Mouse (Mus musculus): ENCODE measurements around the gene Slc45a2. TPM values are rescaled to one million over a fixed set of nuclear protein-coding genes. Genes with fewer than 3 reads are reported as not detected.

The Slc45a2 gene
- polyA plus RNA-seq, 1 experiment: not detected

DNA sequence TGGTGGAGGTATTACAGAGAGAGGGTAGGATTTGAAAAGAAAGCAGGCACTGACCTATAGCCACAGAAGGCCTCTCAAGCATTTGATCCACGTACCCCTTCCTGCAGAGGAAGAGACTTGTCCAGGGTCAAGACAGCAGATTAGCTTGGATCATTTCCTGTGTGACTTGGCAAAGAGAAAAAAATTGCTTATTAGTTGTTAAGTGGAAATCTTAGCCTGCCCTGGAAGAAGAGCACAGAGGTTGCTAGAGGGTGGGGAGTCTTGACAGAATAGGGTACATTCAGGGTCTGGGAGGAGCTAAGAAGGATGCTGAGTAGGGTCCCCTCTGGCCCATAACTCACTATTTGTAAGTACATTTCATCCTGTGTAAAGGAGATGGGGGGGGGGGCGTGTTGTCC lies 63.6 kb downstream of the Slc45a2 start:
- DNase-seq (ENCODE audit: low read depth, low spot score): no peak
- WGBS: 7% methylated on average over 2 of the region's 2 CpGs

DNA sequence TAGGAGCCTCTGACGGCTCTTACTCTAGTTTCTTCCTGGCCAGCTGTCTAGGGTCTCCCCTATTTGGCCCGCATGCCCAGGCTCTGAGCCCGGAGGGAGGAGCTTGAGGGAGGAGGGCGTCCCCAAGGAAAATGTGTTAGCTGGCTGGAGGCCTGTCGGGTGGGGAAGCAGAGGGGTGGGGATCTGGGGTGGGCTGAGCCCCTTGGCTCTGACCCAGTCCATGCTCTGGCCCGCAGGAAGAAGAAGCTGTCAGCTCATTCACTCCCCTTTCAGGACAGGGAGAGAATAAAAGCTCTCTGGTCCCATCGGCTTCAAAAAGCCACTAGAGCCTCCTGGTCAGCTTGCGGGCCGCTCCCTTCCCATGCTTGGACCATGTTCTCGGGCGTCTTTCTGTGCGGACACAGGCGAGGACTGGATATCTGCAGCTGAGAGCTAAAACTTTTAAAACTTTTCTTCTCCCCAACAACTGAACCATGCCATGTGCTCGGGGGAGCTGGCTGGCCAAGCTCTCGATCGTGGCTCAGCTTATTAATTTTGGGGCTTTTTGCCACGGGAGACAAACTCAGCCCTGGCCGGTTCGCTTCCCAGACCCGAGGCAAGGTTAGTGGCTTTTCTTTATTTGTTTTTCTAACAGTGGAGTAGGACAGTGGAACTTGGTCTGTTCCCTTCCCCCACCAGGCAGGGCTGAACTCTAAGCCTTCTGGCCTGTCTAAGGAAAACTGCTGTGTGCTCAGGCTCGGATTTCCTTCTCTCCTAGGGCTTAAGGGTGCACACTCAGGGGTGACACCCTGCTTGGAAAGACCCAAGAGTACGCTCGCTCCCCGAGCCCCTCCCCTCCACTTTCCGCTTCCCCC lies 64.3 kb downstream of the Slc45a2 start, which contains the start of gene Adamts12:
Gene Adamts12 (plus strand): TSS at position 233 of the 854 bp plus-strand sequence.
- 4% methylated on average over 25 of the region's 25 CpGs for WGBS
- no peak for DNase-seq (ENCODE audit: low read depth, low spot score)

DNA sequence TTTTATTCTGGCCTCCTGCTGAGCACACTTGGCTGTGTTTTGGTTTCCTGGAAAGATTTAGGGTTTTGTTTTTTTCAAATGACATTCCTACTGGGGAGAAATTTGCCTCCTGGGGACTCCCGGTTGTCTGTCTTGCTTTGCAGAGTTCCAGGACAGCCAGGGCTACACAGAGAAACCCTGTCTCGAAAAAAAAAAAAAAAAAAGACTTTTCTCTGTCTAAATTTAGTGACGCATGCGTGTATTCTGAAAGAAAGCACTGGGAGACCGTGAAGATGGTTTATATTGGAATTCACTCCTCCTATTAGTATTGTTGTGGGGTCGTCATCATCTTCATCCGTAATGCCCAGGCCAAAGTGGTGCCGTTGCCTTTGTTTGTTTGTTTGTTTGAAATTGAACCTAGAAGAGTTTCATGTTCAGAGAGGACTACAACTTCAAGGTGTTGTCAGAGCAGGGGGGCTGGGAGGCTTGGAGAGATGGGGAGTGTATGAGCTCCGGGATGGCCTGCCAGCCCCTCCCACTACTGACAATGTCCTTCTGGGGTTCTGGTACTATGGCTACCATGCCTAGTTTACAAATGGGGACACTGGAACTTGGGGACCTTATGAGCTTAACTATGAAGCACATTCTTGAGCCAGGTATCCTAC lies 65.1 kb downstream of the Slc45a2 start:
- 12% methylated on average over 9 of the region's 9 CpGs for WGBS
- no peak for DNase-seq (ENCODE audit: low read depth, low spot score)

DNA sequence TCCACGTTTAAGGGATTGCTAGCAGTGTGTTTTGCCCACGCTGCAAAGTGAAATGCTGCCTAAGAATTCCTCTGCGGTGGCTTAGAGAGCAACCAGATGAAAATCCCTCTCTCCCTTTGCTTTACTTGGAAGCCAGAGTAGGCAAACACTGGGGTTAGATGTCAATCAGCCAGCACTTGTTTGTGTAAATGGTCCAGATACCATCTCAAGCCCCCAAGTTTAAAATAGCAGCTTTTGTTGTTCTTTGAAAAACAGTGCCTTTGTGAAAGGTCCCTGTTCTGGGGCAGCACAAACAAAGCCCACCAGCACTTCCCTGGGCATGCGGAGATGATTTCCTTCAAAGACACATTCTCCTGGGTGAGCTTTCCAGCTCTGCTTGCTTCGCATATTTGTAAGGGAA lies 65.8 kb downstream of the Slc45a2 start:
- DNase-seq (ENCODE audit: low read depth, low spot score): no peak
- WGBS: 19% methylated on average over 5 of the region's 5 CpGs

DNA sequence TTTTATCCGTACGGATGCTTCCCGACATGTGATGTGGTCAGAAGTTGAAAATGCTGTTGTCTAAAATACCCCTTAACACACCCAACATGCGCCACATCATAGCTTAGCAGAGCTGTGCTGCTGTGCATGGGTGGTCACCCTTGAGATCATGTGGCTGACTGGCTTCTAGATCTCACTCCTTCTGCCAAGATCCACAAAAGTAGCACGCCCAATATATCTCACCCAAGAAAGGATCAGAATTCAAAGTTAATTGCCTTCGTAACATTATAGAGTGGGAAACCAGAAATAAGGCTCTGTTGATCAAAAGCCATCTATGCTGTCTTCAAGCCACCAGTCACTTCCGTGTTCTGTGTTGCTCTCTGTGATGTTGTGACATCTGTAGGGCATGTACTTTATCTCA lies 67.4 kb downstream of the Slc45a2 start:
- WGBS: 73% methylated on average over 7 of the region's 7 CpGs
- no peak for DNase-seq (ENCODE audit: low read depth, low spot score)

DNA sequence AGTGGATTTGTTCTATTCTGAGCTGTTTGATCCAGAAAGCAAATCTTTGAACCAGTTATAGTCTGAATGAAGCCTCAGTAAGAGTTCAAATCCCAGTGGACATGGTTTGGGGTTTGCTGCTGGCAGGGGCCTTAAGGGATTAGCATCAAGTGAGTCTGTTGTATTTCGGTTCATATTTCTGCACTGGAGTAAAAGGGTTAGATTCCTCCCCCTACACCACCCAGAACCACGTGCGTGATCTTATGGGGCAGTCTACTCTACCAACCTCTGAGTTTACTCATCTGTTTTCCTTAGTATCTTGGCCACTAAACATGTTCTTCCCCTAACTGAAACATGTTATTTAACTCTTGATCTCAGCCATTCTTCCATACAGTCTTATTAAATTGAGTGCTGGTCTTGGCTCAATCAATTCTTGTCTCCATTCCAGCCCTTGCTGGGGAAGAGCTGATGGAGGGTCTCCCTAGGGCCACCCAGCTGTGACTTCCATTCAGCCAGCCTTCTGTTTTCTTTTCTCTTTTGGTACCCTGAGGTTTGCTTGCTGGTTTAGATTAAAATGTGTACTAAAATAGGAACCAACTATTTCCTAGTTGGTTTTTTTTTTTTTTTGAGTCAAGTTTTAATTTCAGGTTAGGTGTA lies 75.3 kb downstream of the Slc45a2 start:
- WGBS: 81% methylated on average over 3 of the region's 3 CpGs
- DNase-seq (ENCODE audit: low read depth, low spot score): no peak

Other genes with a start within 250 kb of the Slc45a2 start
- 2.2 and 4.1 TPM in 2 replicates for gene C1qtnf3, start 48.4 kb upstream of the Slc45a2 start, polyA plus RNA-seq (2012; rRNA removed)
- gene Amacr, start 19.0 kb upstream of the Slc45a2 start, polyA plus RNA-seq (2012; rRNA removed): 8.4 and 10.4 TPM in 2 replicates
- gene Rxfp3, start 37.3 kb downstream of the Slc45a2 start, polyA plus RNA-seq (2012; rRNA removed): not detected in 2 replicates
- gene Adamts12, start 64.1 kb downstream of the Slc45a2 start, polyA plus RNA-seq (2012; rRNA removed): 0.37 and 0.71 TPM in 2 replicates